Mouse (Mus musculus) urinary bladder, adult 2 months (tissue): ENCODE measurements around the gene Fastk. TPM values are rescaled to one million over a fixed set of nuclear protein-coding genes. Genes with fewer than 3 reads are reported as not detected.
A peak's percentile ranks its signal among the peaks of the same experiment; 100 is the strongest.
"Not testable (repeated sequence)": the region's sequence is repeated elsewhere in the genome, so short reads cannot be mapped to it uniquely, and the experiment has no call there.

Experiments used
- DNase-seq: peaks from one replicate; pipeline ENCODE4 v3.0.0; 2022; ENCODE audit warnings: low spot score
- polyA plus RNA-seq: library from polyadenylated mRNA; depleted of rRNA; stranded (reverse); fragments of >200 nt; gene quantifications from 2 replicates; pipeline ENCODE4 v1.2.3, GENCODE M21; 2012

Gene Fastk
- polyA plus RNA-seq, 1 experiment, result 154 TPM

DNA sequence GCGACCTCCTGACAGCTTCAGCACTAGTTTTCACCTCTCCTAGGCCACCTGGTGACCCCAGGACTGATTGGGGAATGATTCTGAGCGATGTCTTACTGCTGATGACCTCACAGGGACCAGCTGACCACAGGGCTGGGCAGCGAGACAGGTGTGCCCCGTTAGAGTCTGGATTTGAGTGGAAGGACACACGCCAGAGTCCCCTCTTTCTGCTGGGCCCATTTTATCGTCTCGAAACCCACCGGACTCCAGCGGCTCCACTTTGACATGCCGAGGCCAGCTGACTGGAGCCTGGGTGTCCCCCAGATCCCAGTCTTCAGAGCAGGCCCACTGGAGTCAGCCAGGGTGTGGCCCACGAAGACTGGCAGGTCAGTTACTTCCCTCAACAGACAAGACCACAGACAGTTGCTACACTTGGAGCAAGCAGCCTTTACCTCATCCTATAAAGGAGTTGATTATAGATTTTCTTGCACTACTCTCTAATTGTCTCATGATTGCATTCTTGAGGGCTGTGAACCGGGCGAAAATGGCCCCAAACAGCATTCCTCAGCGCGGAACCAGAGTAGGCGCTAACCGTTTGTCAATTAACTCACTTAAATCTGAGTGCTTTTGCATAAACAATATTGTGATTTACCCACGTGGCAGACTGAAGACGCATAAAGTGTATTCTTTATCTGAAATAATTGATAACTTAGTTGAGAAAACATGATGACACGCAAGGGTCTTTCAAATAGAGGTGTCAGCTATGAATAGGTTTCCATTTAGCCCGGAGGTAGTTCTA is 20.9 kb downstream of the Fastk start:
- no peak for DNase-seq

GRCm38 (mm10) chr5:24423129-24424003 is 21.7 kb downstream of the Fastk start, which contains the start of the genes Cdk5 and Slc4a2:
TSS of gene Cdk5 (minus strand) at chr5:24423530.
TSS of gene Slc4a2 (plus strand) at chr5:24423837.
- DNase-seq, result peak; percentile 84

DNA sequence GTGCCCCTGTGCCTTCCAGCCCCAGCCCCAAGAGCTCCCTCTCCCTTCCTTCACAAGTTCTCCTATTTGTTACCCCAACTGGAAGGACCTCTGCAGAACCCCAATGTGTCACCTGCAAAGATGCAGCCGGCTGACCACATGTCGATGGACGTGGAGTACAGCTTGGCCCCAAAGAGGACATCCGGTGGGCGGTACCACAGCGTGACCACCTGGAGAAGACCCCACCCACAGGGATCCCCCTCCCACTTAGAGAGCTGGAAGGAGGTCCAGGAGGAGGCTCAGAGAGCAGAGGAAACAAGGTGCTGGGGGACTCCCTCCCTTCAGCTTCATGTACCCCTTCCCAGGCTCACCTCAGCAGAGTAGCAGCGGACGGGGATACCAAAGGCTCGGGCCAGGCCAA is 24.7 kb downstream of the Fastk start:
- no peak for DNase-seq

DNA sequence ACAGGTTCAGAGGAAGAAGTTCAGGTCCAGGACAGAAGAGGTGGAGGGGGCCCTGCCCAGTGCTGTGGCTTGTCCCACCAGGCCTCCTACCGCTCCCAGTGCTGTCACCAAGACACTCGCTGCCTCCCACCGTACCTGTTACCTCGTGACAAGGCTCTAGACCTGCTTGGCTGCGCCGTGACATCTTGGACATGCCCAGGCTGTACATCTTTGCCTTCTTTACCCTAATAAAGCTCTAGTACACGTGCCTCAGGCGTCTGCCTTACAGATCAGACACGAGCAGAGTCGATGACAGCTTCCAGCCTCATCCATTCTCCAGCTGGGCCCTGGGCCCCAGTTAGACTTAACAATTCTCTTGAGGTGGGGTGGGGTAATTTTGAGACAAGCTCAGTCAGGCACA is 27.5 kb downstream of the Fastk start:
- DNase-seq, result no peak

- no peak for DNase-seq
These were observed 28.8 kb downstream of the Fastk start for GRCm38 (mm10) chr5:24416222-24416736.

GRCm38 (mm10) chr5:24413938-24414337 is 31.1 kb downstream of the Fastk start:
- DNase-seq, result no peak

DNA sequence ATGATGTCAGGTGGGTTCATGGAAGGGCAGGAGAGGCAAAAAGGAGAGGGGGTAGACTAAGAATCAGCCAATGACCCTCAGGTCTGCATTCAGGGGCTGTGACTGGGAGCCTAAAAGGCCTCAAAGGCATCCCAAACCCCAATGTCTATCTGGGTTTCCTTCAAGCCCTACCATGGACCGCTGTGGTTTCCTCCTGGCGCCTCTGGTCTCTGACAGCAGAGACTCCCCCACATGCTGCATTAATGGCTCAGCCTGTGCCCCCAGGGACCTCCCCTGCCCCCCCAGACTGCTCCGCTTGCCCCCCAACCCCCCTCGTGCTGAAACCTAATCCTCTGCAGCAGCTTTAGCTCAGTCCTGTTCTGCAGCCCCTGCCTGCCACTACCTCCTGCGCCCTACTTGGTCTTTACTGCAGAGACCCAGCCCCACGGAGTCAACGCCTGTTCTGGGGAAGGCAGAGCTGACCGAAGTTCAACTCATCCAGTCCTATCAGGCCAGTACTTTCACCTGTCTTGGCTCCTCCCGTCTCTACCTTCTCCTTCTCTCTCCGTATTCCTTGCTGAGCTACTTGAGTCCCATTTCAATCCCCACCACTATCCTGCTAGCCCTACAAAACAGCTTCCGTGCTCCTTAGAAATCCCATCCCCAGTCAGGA is 31.9 kb downstream of the Fastk start, which contains the start of gene Asic3:
TSS of gene Asic3 (plus strand) at position 351 of the 652 bp plus-strand sequence.
- no peak for DNase-seq

- no peak for DNase-seq
These were observed 33.0 kb downstream of the Fastk start for GRCm38 (mm10) chr5:24412063-24412462.

DNA sequence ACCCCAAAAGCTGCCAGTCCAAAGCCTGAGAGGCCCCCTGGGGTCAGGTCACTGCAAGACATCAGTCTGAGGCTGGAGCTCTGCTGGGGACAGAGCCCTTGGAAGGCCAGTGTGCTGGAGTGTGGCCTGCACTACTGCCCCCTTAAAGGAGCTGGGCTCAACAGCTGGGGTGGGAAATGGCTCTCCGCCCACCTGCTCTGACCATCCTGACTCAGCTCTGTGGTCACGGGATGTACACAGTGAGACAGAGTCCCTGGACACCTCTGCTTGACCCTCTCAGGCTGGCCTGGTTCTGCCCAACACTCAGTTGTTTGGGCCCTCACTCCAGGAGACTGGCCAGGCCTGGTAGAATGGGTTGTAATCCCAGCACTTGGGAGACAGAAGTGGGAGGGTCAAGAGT is 35.6 kb downstream of the Fastk start:
- DNase-seq, result no peak

GRCm38 (mm10) chr5:24408651-24409050 is 36.4 kb downstream of the Fastk start:
- no peak for DNase-seq

DNA sequence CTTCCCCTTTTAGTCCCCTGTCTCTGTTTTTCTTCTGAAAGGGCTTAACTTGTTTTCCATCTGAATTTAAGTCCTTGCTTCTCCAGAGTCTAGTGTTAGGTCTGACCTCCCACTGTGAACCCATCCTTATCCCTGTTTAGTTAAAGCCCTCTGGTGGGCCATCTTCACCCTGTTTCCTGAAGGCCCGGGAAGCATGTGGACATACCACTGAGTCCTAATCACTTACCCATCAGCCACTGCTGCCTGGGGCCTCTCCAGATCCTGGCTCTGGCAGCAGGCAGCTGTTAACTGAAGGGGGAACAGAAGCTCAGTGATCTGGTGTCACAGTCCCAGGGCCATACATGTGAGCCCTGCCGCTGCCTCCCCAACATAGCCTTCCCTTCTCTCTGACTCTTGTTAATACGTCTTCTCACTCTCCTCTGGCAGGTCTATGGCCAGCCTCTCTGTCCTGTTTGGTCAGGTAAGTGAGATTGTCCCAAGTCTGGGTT is 39.7 kb downstream of the Fastk start:
- no peak for DNase-seq

DNA sequence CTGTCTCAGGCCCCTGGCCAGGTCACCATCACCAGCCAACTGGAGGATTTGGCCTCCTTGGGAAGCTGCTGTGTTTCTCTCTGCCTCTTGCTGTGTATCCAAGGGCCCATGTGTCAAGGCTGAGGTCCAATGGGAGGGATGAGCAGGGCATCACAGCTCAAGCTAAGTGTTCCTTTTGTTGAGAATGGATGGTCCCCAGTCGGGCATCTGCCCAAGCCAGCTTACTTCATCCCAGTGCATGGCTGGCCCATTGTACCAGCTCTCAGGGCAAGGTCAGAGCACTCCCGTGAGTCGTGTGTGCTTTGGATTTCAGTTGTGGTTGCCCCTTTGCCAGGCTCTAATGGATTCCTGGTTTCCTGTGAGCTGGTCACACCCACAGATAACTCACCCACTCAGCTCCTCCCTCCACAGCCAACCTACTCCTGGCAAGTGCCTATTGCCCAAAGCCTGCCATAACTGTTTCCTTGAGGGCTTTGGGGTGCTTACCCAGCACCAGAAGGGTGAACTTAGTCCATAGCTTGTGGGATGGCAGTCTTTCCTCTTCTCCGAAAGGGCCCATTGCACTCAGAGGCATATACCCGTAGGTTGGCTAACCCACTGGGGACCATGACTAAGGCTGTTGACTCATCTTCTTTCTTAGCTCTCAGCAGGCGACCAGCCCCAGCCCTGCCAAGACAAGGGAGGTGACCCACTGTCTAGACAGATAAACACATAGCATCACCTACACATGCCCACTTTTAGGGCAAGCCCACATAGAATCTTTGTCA is 40.3 kb downstream of the Fastk start:
- DNase-seq, result no peak

DNA sequence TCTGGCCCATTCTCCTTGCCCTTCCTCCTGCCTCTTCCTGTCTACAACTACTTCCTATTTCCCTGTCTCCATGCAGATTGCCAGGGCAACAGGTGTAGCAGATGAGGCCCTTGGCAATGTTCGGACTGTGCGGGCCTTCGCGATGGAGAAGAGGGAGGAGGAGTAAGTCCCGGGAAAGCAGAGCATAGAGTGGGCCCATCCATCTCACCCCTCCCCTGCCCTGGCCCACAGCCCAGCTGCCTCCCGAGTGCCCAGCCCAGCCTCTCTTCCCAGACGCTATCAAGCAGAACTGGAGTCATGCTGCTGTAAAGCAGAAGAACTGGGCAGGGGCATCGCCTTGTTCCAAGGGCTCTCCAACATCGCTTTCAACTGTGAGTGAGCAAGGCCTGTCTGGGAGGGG is 43.1 kb downstream of the Fastk start:
- no peak for DNase-seq

- DNase-seq, result no peak
These were observed 44.0 kb downstream of the Fastk start for GRCm38 (mm10) chr5:24400911-24401605.

DNA sequence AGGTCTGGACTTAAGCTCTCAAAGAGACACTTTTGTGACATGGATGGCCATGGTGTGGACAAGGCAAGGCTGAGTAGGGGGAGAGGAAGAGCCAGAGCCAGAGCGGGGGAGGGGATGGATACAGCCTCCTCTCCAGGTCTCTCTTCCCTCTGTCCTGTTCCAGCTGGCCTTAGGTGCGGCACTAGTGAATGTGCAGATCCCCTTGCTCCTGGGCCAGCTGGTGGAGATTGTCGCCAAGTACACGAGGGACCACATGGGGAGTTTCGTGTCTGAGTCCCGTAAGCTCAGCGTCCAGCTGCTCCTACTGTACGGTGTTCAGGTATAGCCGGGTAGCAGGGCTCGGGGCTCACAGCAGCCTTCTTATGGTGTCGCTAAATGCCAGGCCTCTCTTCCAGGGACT is 44.7 kb downstream of the Fastk start:
- DNase-seq, result no peak

DNA sequence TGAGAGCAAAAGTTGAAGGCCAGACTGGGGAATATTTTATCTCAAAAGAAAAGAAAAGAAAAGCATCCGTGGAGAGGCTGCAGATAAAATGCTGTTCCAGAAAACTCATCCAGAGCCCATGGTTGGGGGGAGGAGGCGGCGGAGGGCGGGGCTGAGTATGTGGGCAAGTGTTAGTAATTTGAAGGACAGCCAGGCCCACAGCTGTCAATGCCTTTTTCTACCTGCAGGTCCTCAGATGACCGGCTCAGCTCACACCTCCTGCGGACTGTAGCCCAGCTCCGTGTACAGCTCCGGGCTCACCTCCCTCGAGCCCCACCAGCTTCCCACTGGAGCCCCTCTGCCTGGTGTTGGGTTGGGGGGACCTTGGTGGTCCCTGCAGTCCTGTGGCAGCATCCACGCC is 45.4 kb downstream of the Fastk start:
- no peak for DNase-seq

DNA sequence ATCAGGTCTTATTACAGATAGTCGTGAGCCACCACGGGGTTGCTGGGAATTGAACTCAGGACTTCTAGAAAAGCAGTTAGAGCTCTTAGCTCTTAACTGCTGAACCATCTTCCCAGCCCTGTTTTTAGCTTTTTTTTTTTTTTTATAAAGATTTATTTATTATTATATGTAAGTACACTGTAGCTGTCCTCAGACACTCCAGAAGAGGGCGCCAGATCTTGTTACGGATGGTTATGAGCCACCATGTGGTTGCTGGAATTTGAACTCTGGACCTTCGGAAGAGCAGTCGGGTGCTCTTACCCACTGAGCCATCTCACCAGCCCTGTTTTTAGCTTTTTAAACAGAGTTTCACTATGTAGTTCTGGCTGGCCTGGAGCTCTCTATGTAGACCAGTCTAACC is 48.8 kb downstream of the Fastk start:
- DNase-seq, result not testable (repeated sequence)

- peak; percentile 82 for DNase-seq
These were observed 50.8 kb downstream of the Fastk start for GRCm38 (mm10) chr5:24394165-24394894.

- DNase-seq, result no peak
These were observed 51.6 kb downstream of the Fastk start, which contains the start of gene Abcb8 for GRCm38 (mm10) chr5:24393392-24393997. TSS of gene Abcb8 (plus strand) at chr5:24393663.
